ENCODE assay signal across 11 mouse cellular contexts in the genomic region with DNA sequence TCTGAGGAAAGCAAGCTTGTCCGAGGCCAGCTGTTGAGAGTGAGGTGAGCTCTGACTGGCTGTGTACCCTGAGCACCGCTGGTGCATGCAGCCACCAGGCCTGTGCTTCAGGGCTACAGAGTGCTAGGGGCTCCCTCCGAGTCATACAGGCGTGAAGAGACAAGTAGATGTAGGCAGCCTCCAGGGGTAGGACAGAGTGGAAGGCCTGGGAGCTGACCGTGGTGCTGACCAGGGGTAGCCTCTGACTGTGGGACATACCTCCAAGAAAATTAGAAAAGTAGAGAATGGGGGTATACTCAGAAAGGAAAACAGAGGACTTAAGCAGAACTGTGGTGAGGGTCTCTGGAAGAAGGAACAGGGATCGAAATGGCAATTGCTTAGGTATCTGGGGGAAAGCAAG.
DNase-seq lines count a peak whose midpoint lies in the region; ATAC-seq lines count a peak whose summit lies in the region.
"Had no signal": no experiment of that assay in that cellular context is flagged by ENCODE, and none has a peak within 500 bp of the region (broad histone marks: within the 10 kb centered on the region; RNA-seq: fewer than 3 reads in every experiment).

No protein-coding gene starts in this region.

- intact Hi-C loops in heart, postnatal 25 days (cut with DNase I): no loop called here

- no peak overlapping the region for H3K4me2 ChIP-seq in heart, embryonic 11.5 days
- H3K4me2 ChIP-seq: midbrain, embryonic 12.5 days; stomach, embryonic 15.5 days had no signal

- no peak overlapping the region for H3K9ac ChIP-seq in heart, embryonic 11.5 days (ENCODE audit: low read depth, low read length)
- H3K9ac ChIP-seq: midbrain, embryonic 12.5 days; stomach, embryonic 15.5 days had no signal

- no peaks in the 10 kb centered on the region for H3K27me3 ChIP-seq in heart, embryonic 11.5 days (ENCODE audit: control insufficient read depth, insufficient read depth, low read length)
- H3K27me3 ChIP-seq: midbrain, embryonic 12.5 days; stomach, embryonic 15.5 days had no signal

- 23% methylated on average over 6 of the region's 6 CpGs for WGBS in heart, embryonic 11.5 days (ENCODE audit: insufficient replicate concordance)

- 0 out of 2 replicates have a peak, but pooled peaks cover 3% of the 10 kb centered on the region for H3K4me1 ChIP-seq in heart, embryonic 11.5 days (ENCODE audit: control insufficient read depth, insufficient read depth, low read length)
- H3K4me1 ChIP-seq: stomach, embryonic 15.5 days had no signal

- H3K36me3 ChIP-seq in heart, embryonic 11.5 days (ENCODE audit: control insufficient read depth, insufficient read depth, low read length): no peaks in the 10 kb centered on the region; the same call in 1 of the 2 replicates
- H3K36me3 ChIP-seq: midbrain, embryonic 12.5 days; stomach, embryonic 15.5 days had no signal

- ATAC-seq in heart, embryonic 11.5 days (replicated peaks; ENCODE audit: insufficient number of reproducible peaks, low FRiP score, low TSS enrichment): 0 out of 2 replicates have a peak, but pooled peaks have one; percentile 37

- no peaks in the 10 kb centered on the region for H3K9me3 ChIP-seq in heart, embryonic 11.5 days (replicated peaks; ENCODE audit: control insufficient read depth, low read length)
- H3K9me3 ChIP-seq: midbrain, embryonic 12.5 days; stomach, embryonic 15.5 days had no signal

- H3K27ac ChIP-seq in heart, embryonic 11.5 days (ENCODE audit: low read depth, low read length): no peak overlapping the region
- H3K27ac ChIP-seq: midbrain, embryonic 12.5 days; stomach, embryonic 15.5 days had no signal

- no peak for DNase-seq in heart, postnatal 25 days (ENCODE audit: low spot score)
- DNase-seq in thymus, postnatal 4 days: peak; percentile 42
- no peak for DNase-seq in thymus, postnatal 0 days (ENCODE audit: low spot score)
- peak; percentile 50 for DNase-seq in kidney, postnatal 14 days
- peak; percentile 52 for DNase-seq in retina, postnatal 1 day
- no peak for DNase-seq in gastrocnemius, adult 8-10 months (ENCODE audit: low spot score in 2 of 2)
- DNase-seq in cerebellum, postnatal 36 days: no peak
- DNase-seq: cerebellum, adult 9-11 months had no signal

- no peak overlapping the region for H3K4me3 ChIP-seq in heart, embryonic 11.5 days (ENCODE audit: low read depth, low read length)
- H3K4me3 ChIP-seq: midbrain, embryonic 12.5 days; stomach, embryonic 15.5 days had no signal

Comparison
In these comparisons a context has a peak if more than half of its experiments do, and no peak if none do; other contexts are left out.
1. DNase-seq: peak in thymus, postnatal 4 days (single experiment), kidney, postnatal 14 days (single experiment) and retina, postnatal 1 day (single experiment); none in heart, postnatal 25 days (single experiment), thymus, postnatal 0 days (single experiment), gastrocnemius, adult 8-10 months (0 of 2) and cerebellum, postnatal 36 days (0 of 2).